Mouse (Mus musculus) layer of hippocampus, adult 2 months (tissue): ENCODE data around the gene Myom3. TPM values are rescaled to one million over a fixed set of nuclear protein-coding genes. Genes with fewer than 3 reads are reported as not detected.

ENCODE experiments used
- DNase-seq, 2 experiments: peaks; one replicate each; pipeline ENCODE4 v3.0.0; 2022; ENCODE audit warnings: low spot score in 2 of 2
- H3K27ac ChIP-seq: fragments of 200-600 bp; 2 replicates; pipeline ENCODE4 v1.8.1; 2022
- H3K4me3 ChIP-seq: fragments of 200-600 bp; 2 replicates; pipeline ENCODE4 v1.8.1; 2022; ENCODE audit warnings: mild to moderate bottlenecking
- CTCF ChIP-seq: fragments of 200-600 bp; conservative IDR thresholded peaks from 2 replicates; pipeline ENCODE4 v1.8.1; 2022; ENCODE audit warnings: antibody characterized with exemption, mild to moderate bottlenecking, moderate library complexity
- total RNA-seq, 2 experiments: library from RNA; stranded (reverse); gene quantifications; 2 replicates each; pipeline ENCODE4 v1.2.3; 2021

Gene Myom3
- total RNA-seq, 2 experiments from 2014 or later: 0.56 to 0.76 TPM

GRCm38 (mm10) chr4:135766976-135767375 is 7.5 kb downstream of the Myom3 start:
- no peak for TF ChIP-seq CTCF
- no peak for DNase-seq

GRCm38 (mm10) chr4:135768572-135769526 is 9.3 kb downstream of the Myom3 start:
- Histone ChIP-seq H3K27ac (no peak overlapping the region), H3K4me3 (no peak overlapping the region)
- TF ChIP-seq CTCF: peak; percentile 74
- peak; percentile 5 to 38 for DNase-seq

More at GRCm38 (mm10) chr4:135766976-135767375, 7.5 kb downstream of the Myom3 start:
- H3K4me3 ChIP-seq: no peak overlapping the region
- H3K27ac ChIP-seq: no peak overlapping the region

- Histone ChIP-seq H3K4me3 (no peak overlapping the region), H3K27ac (no peak overlapping the region)
- no peak for TF ChIP-seq CTCF
- DNase-seq: no peak
Observed at GRCm38 (mm10) chr4:135770611-135771305, 11.2 kb downstream of the Myom3 start.

- Histone ChIP-seq H3K4me3 (no peak overlapping the region), H3K27ac (no peak overlapping the region)
- no peak for DNase-seq
- no peak for TF ChIP-seq CTCF
Observed at GRCm38 (mm10) chr4:135771592-135771991, 12.1 kb downstream of the Myom3 start.

GRCm38 (mm10) chr4:135772671-135773070 is 13.2 kb downstream of the Myom3 start:
- H3K27ac ChIP-seq: no peak overlapping the region
- H3K4me3 ChIP-seq: no peak overlapping the region
- DNase-seq: no peak
- no peak for TF ChIP-seq CTCF

GRCm38 (mm10) chr4:135774496-135774895 is 15.0 kb downstream of the Myom3 start:
- TF ChIP-seq CTCF: no peak
- H3K4me3 ChIP-seq: no peak overlapping the region
- no peak overlapping the region for H3K27ac ChIP-seq
- no peak for DNase-seq

GRCm38 (mm10) chr4:135776850-135777249 is 17.3 kb downstream of the Myom3 start:
- no peak for DNase-seq
- no peak overlapping the region for H3K4me3 ChIP-seq
- TF ChIP-seq CTCF: no peak
- no peak overlapping the region for H3K27ac ChIP-seq

GRCm38 (mm10) chr4:135779661-135780060 is 20.1 kb downstream of the Myom3 start:
- Histone ChIP-seq H3K27ac (no peak overlapping the region), H3K4me3 (no peak overlapping the region)
- no peak for DNase-seq
- TF ChIP-seq CTCF: no peak

- no peak overlapping the region for H3K4me3 ChIP-seq
- no peak for TF ChIP-seq CTCF
Observed at GRCm38 (mm10) chr4:135780255-135780654, 20.7 kb downstream of the Myom3 start.

GRCm38 (mm10) chr4:135781304-135781703 is 21.8 kb downstream of the Myom3 start:
- no peak overlapping the region for H3K4me3 ChIP-seq
- H3K27ac ChIP-seq: no peak overlapping the region
- TF ChIP-seq CTCF: no peak
- no peak for DNase-seq

More at GRCm38 (mm10) chr4:135780255-135780654, 20.7 kb downstream of the Myom3 start:
- H3K27ac ChIP-seq: no peak overlapping the region
- DNase-seq: no peak

- Histone ChIP-seq H3K4me3 (no peak overlapping the region), H3K27ac (no peak overlapping the region)
- DNase-seq: no peak
- no peak for TF ChIP-seq CTCF
Observed at GRCm38 (mm10) chr4:135786581-135786980, 27.1 kb downstream of the Myom3 start.

- DNase-seq: no peak
- no peak for TF ChIP-seq CTCF
- no peak overlapping the region for H3K4me3 ChIP-seq
- H3K27ac ChIP-seq: no peak overlapping the region
Observed at GRCm38 (mm10) chr4:135787271-135787670, 27.8 kb downstream of the Myom3 start.

GRCm38 (mm10) chr4:135789135-135789534 is 29.6 kb downstream of the Myom3 start:
- no peak overlapping the region for H3K4me3 ChIP-seq
- no peak for TF ChIP-seq CTCF
- DNase-seq: no peak
- H3K27ac ChIP-seq: no peak overlapping the region
